Mouse (Mus musculus): ENCODE results near the gene Rhd. TPM values are rescaled to one million over a fixed set of nuclear protein-coding genes. Genes with fewer than 3 reads are reported as not detected.

Gene Rhd
- total and polyA plus RNA-seq, 2 experiments from 2014 or later = 0.98 to 1.5 TPM

DNA sequence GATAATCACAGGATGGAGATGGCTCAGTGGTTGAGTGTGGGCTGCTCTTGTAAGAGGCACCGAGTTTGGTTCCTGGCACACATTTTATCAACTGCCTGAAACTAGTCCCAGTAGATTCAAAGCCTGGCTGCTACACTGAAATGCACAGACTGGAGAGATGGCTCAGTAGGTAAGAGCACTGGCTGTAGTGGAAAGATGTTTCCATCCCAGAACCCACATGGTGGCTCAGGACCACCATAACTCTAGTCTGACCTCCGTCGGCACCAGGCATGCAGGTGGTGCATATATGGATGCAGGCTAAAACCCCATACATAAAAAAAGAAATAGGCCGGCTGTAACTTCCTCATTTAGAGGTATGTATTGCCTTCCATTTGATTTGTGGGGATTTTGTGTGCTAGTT lies 65.2 kb downstream of the Rhd start:
- no peak overlapping the region for H3K9ac ChIP-seq (replicated peaks; ENCODE audit: low read length, poor library complexity, severe bottlenecking)
- no peak for ATAC-seq (ENCODE audit: low FRiP score)
- peaks cover 38% of the 10 kb centered on the region for H3K36me3 ChIP-seq (ENCODE audit: insufficient read depth, low read length)
- WGBS = 81% methylated on average over 4 of the region's 4 CpGs
- TF ChIP-seq CTCF (IDR thresholded peaks at IDR 0.05) = no peak
- H3K4me2 ChIP-seq (ENCODE audit: low read depth, low read length, poor library complexity, severe bottlenecking) = no peak overlapping the region
- H3K4me3 ChIP-seq (ENCODE audit: low read depth, low read length) = no peak overlapping the region
- no peak overlapping the region for H3K27ac ChIP-seq (ENCODE audit: low read depth, low read length)
- no peaks in the 10 kb centered on the region for H3K27me3 ChIP-seq (ENCODE audit: insufficient read depth, low read length)
- H3K9me3 ChIP-seq (ENCODE audit: low read length) = no peaks in the 10 kb centered on the region
- no peak for DNase-seq (ENCODE audit: low spot score)
- H3K4me1 ChIP-seq (ENCODE audit: insufficient read depth, low read length) = peaks cover 3% of the 10 kb centered on the region; the same call in 1 of the 2 replicates

DNA sequence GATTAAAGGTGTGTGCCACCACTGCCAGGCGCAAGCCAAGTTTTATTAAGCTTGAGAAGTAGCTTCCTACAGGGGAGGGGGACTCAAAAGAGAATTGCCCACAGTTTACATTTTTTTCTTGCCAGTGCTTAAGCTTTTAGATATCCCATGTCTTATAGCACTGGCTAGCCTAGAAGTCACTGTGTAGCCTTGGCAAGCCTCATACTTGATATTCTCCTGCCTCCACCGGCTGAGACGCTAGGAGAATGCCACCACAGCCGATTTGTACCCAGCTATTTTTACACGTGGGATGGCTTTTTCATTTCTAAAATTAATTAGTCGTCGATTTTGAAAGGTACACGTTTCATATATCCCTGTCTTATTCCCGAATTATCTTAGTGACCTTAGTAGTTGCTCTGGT lies 65.9 kb downstream of the Rhd start:
- H3K4me1 ChIP-seq (ENCODE audit: insufficient read depth, low read length) = peaks cover 2% of the 10 kb centered on the region; the same call in 1 of the 2 replicates
- H3K4me2 ChIP-seq (ENCODE audit: low read depth, low read length, poor library complexity, severe bottlenecking) = peak overlapping the region; percentile 81
- no peak for DNase-seq (ENCODE audit: low spot score)
- no peak overlapping the region; the same call in 1 of the 2 replicates for H3K9ac ChIP-seq (replicated peaks; ENCODE audit: low read length, poor library complexity, severe bottlenecking)
- WGBS = 26% methylated on average over 9 of the region's 9 CpGs
- no peak for ATAC-seq (ENCODE audit: low FRiP score)
- no peaks in the 10 kb centered on the region for H3K27me3 ChIP-seq (ENCODE audit: insufficient read depth, low read length)
- H3K4me3 ChIP-seq (ENCODE audit: low read depth, low read length) = peak overlapping the region; percentile 74
- H3K36me3 ChIP-seq (ENCODE audit: insufficient read depth, low read length) = peaks cover 45% of the 10 kb centered on the region
- no peaks in the 10 kb centered on the region for H3K9me3 ChIP-seq (ENCODE audit: low read length)
- no peak for TF ChIP-seq CTCF (IDR thresholded peaks at IDR 0.05)
- 0 out of 2 replicates have a peak overlapping the region, but pooled peaks have one; percentile 19 for H3K27ac ChIP-seq (ENCODE audit: low read depth, low read length)

DNA sequence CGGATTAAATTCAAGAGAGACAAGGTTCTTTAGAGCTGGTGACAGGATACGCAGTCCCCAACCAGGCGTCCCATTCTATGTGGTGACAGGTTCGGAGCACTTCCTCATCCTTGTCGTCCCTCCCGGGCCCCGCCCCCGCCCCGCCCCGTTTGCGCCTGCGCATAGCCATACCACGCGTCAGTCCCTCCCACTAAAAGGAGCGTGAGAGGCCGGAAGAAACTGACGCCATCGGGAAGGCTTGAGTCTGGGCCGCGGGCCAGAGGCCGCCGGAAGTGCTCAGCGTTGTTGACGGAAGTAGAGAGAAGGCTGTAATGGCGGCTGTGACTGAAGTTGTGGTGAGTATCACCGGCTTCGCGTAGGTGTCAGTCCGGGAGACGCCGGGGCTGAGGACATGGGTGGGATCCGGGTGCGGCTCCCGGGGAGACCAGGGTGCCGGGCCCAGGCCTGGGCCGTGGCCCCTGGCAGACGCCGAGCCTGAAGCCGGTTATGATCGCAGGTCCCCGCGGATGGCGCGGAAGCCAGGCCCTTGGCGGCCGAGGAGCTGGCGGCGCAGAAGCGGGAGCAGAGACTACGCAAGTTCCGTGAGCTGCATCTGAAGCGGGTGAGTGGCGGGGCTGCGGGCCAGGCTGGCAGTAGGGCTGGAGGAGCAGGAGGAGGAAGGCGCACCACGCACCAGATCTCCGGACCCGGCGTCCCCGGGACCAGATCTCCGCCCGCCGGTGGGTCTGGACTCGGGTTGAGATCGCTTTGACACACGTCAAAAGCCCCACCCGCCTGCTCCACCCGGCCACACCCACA lies 66.5 kb downstream of the Rhd start, which contains the start of gene Syf2:
Syf2 (plus strand) TSS at position 215 of the 798 bp plus-strand sequence.
- no peak for TF ChIP-seq CTCF (IDR thresholded peaks at IDR 0.05)
- Histone ChIP-seq H3K4me1 (ENCODE audit: insufficient read depth, low read length) (no peaks in the 10 kb centered on the region), H3K27ac (ENCODE audit: low read depth, low read length) (peak within 1 kb of the TSS; percentile 74), H3K4me2 (ENCODE audit: low read depth, low read length, poor library complexity, severe bottlenecking) (peak within 1 kb of the TSS; percentile 81), H3K36me3 (ENCODE audit: insufficient read depth, low read length) (peaks cover 49% of the 10 kb centered on the region), H3K9ac (replicated peaks; ENCODE audit: low read length, poor library complexity, severe bottlenecking) (peak within 1 kb of the TSS; percentile 69), H3K27me3 (ENCODE audit: insufficient read depth, low read length) (no peaks in the 10 kb centered on the region), H3K4me3 (ENCODE audit: low read depth, low read length) (peak within 1 kb of the TSS; percentile 74), H3K9me3 (ENCODE audit: low read length) (no peaks in the 10 kb centered on the region)
- peak; percentile 98 for DNase-seq (ENCODE audit: low spot score)
- under 1% methylated on average over 67 of the region's 68 CpGs for WGBS
- ATAC-seq (ENCODE audit: low FRiP score) = peak; percentile 94

DNA sequence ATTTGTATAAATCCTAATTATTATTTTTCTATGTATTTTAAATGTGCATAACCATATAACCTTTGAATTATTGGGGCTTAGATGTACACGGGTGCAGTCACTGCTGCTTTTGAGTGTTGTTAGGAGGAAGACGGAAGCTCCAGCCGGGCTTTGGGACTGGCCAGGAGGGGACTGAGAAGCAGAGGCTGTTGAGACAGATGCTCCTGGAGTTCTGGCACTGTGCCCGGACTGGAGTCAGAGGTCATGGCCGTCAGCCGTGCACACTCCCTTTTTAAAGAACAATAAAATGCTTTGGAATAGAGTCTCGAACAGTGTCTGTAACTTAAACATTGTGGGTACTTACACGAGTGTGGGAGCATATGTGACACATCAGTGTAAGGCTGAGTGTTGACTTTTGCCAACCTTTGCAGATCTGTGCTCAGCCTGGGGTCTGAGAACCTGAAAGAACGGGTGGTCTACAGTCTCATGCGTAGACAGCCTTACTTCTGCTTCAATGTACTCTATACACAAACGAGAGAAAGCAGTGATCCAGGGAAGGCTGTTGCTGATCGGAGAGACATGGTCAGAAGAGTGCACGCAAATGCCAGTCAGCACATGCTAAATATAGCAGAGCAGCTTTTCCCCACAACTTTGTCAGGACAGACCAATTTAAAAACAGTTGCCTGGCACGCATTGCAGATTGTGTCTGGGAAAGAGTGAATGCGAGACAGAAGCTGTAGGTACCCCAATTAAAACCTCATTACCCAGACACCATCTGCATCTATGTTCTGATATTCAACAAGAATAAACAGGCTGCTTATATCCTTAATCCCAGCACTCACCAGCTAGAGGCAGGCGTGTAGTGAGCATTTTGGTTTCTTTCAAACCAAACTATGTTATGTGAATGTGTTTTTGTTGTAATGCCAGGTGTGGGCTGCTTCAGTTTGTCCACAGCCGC lies 73.2 kb downstream of the Rhd start:
- ATAC-seq (ENCODE audit: low FRiP score) = no peak
- no peak for TF ChIP-seq CTCF (IDR thresholded peaks at IDR 0.05)
- Histone ChIP-seq H3K4me2 (ENCODE audit: low read depth, low read length, poor library complexity, severe bottlenecking) (no peak overlapping the region), H3K9ac (replicated peaks; ENCODE audit: low read length, poor library complexity, severe bottlenecking) (no peak overlapping the region), H3K9me3 (ENCODE audit: low read length) (no peaks in the 10 kb centered on the region), H3K4me1 (ENCODE audit: insufficient read depth, low read length) (no peaks in the 10 kb centered on the region), H3K27me3 (ENCODE audit: insufficient read depth, low read length) (0 out of 2 replicates have a peak, but pooled peaks cover 2% of the 10 kb centered on the region), H3K36me3 (ENCODE audit: insufficient read depth, low read length) (peaks cover 37% of the 10 kb centered on the region), H3K4me3 (ENCODE audit: low read depth, low read length) (no peak overlapping the region), H3K27ac (ENCODE audit: low read depth, low read length) (no peak overlapping the region)
- DNase-seq (ENCODE audit: low spot score) = no peak
- WGBS = 63% methylated on average over 17 of the region's 17 CpGs

DNA sequence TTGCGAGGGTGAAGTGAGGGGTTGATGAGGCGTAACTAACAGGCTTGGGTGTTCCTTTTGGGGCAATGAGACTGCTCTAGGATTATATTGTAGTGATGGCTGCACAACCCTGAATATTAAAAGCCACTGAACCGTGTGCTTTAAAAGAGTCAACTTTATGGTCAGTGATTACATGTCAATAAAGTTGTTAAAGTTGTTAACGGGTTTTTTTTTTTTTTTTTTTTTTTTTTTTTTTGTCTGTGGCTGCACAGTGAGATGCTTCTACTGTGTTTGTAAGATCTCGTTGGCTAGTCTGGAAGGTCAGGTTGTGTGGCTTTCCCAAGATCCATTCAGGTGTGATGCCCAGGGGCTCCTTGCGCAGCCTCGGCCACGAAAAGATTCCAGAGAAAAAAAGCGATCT lies 75.6 kb downstream of the Rhd start:
- Histone ChIP-seq H3K4me3 (ENCODE audit: low read depth, low read length) (no peak overlapping the region), H3K4me2 (ENCODE audit: low read depth, low read length, poor library complexity, severe bottlenecking) (no peak overlapping the region), H3K27ac (ENCODE audit: low read depth, low read length) (no peak overlapping the region), H3K27me3 (ENCODE audit: insufficient read depth, low read length) (peaks cover 5% of the 10 kb centered on the region; the same call in 1 of the 2 replicates), H3K9ac (replicated peaks; ENCODE audit: low read length, poor library complexity, severe bottlenecking) (no peak overlapping the region), H3K4me1 (ENCODE audit: insufficient read depth, low read length) (no peaks in the 10 kb centered on the region), H3K9me3 (ENCODE audit: low read length) (no peaks in the 10 kb centered on the region), H3K36me3 (ENCODE audit: insufficient read depth, low read length) (peaks cover 18% of the 10 kb centered on the region)
- DNase-seq (ENCODE audit: low spot score) (no peak), ATAC-seq (ENCODE audit: low FRiP score) (no peak)
- 43% methylated on average over 9 of the region's 9 CpGs for WGBS
- no peak for TF ChIP-seq CTCF (IDR thresholded peaks at IDR 0.05)

Data from midbrain, postnatal 0 days (tissue).